Mouse (Mus musculus) MEL (cell line): ENCODE measurements at regions not wholly inside any gene's neighbourhood (a gene's known extent, or its start where the extent isn't known, plus 50 kb on each side); places are given as distances from the start of the nearest gene placed in this dataset.

Experiments
- CHD1 ChIP-seq: IDR thresholded peaks from 2 replicates; pipeline ENCODE4 v1.6.1; 2012; ENCODE audit warnings: low read depth, mild to moderate bottlenecking, inconsistent platforms, low read length, improper control_type of control experiment
- CTCF ChIP-seq, 3 experiments: IDR thresholded peaks in 2 of 3; conservative IDR thresholded peaks in 1 of 3; 2 replicates each; pipeline ENCODE4 v1.5.1; 2011 to 2012; ENCODE audit warnings: low read length in 3 of 3, low read depth in 2 of 3, mild to moderate bottlenecking in 2 of 3, improper control_type of control experiment in 1 of 3, inconsistent platforms in 1 of 3, mixed read lengths in 1 of 3, moderate library complexity in 1 of 3; ENCODE audit not compliant: control insufficient read depth in 1 of 3, insufficient read depth in 1 of 3, poor library complexity in 1 of 3, severe bottlenecking in 1 of 3
- EP300 ChIP-seq, 2 experiments: IDR thresholded peaks; 2 replicates each; pipeline ENCODE4 v1.6.1; 2011; ENCODE audit warnings: improper control_type of control experiment in 2 of 2, low read length in 2 of 2, low read depth in 1 of 2, mild to moderate bottlenecking in 1 of 2
- ETS1 ChIP-seq: IDR thresholded peaks from 2 replicates; pipeline ENCODE4 v1.6.1; 2012; ENCODE audit warnings: low read depth, mild to moderate bottlenecking, inconsistent platforms, low read length, improper control_type of control experiment, moderate library complexity
- MYC ChIP-seq: IDR thresholded peaks from 2 replicates; pipeline ENCODE4 v1.6.1; 2011; ENCODE audit warnings: low read depth, mild to moderate bottlenecking, low read length, improper control_type of control experiment, moderate library complexity
- NELFE ChIP-seq: IDR thresholded peaks from 2 replicates; pipeline ENCODE4 v1.6.1; 2011; ENCODE audit warnings: low read depth, low read length, improper control_type of control experiment
- POLR2A ChIP-seq, 2 experiments: IDR thresholded peaks; 2 replicates each; pipeline ENCODE4 v1.6.1; 2011 to 2012; ENCODE audit warnings: low read length in 2 of 2, mild to moderate bottlenecking in 2 of 2, control low read depth in 1 of 2, improper control_type of control experiment in 1 of 2, low read depth in 1 of 2, moderate library complexity in 1 of 2; ENCODE audit not compliant: control insufficient read depth in 1 of 2, insufficient read depth in 1 of 2, poor library complexity in 1 of 2
- TAL1 ChIP-seq: IDR thresholded peaks from 2 replicates; pipeline ENCODE4 v1.6.1; 2012; ENCODE audit warnings: mild to moderate bottlenecking, inconsistent platforms, low read length, moderate library complexity, mixed read lengths
- TCF12 ChIP-seq: IDR thresholded peaks from 2 replicates; pipeline ENCODE4 v1.6.1; 2014; ENCODE audit warnings: low read depth, mild to moderate bottlenecking, inconsistent platforms, low read length, improper control_type of control experiment, moderate library complexity

- no peak for TF ChIP-seq TAL1
- no peak for TF ChIP-seq POLR2A (IDR thresholded peaks at IDR 0.05; ENCODE audit: control insufficient read depth in 1 of 2, insufficient read depth in 1 of 2, low read depth in 1 of 2, low read length in 2 of 2, poor library complexity in 1 of 2)
- TF ChIP-seq CTCF (IDR thresholded peaks at IDR 0.05 in 2 of 3, conservative IDR thresholded peaks at IDR 0.05 in 1 of 3; ENCODE audit: control insufficient read depth in 1 of 3, insufficient read depth in 1 of 3, low read depth in 2 of 3, low read length in 3 of 3, poor library complexity in 1 of 3, severe bottlenecking in 1 of 3), result no peak
- no peak for TF ChIP-seq TCF12
- TF ChIP-seq MYC, result no peak
- TF ChIP-seq ETS1, result no peak
- TF ChIP-seq NELFE, result no peak
- TF ChIP-seq CHD1, result no peak
- no peak for TF ChIP-seq EP300 (IDR thresholded peaks at IDR 0.05; ENCODE audit: low read depth in 1 of 2, low read length in 2 of 2)
Observed at GRCm38 (mm10) chr8:117963426-117963825, 161.7 kb upstream of the Mphosph6 start.
